ENCODE assay signal across 19 mouse cellular contexts in genomic region chr6:122303526-122303925, GRCm38 (mm10). TPM values are rescaled to one million over a fixed set of nuclear protein-coding genes. Genes with fewer than 3 reads are reported as not detected.
DNase-seq lines count a peak whose midpoint lies in the region; ATAC-seq lines count a peak whose summit lies in the region.
"Had no signal": no experiment of that assay in that cellular context is flagged by ENCODE, and none has a peak within 500 bp of the region (broad histone marks: within the 10 kb centered on the region; RNA-seq: fewer than 3 reads in every experiment).

No protein-coding gene starts in this region.

- ATAC-seq in heart, embryonic 15.5 days (replicated peaks; ENCODE audit: insufficient number of reproducible peaks, insufficient read depth, low FRiP score, low read depth) = no peak
- peak; percentile 1 for ATAC-seq in activated CD4-positive, CD25-positive, alpha-beta regulatory T cell, adult 4 months
- no peak for ATAC-seq in midbrain, embryonic 16.5 days
- ATAC-seq: forebrain, embryonic 13.5 days; intestine, embryonic 16.5 days had no signal

- H3K27ac ChIP-seq in heart, embryonic 15.5 days = no peak overlapping the region
- peak overlapping the region; percentile 74 for H3K27ac ChIP-seq in limb, embryonic 10.5 days
- H3K27ac ChIP-seq in midbrain, embryonic 16.5 days (ENCODE audit: low read length) = no peak overlapping the region
- H3K27ac ChIP-seq: forebrain, embryonic 13.5 days; hindbrain, embryonic 15.5 days; liver, embryonic 14.5 days; lung, embryonic 15.5 days had no signal

- 42% methylated on average over 9 of the region's 9 CpGs for WGBS in heart, embryonic 15.5 days
- 86% methylated on average over 9 of the region's 9 CpGs for WGBS in limb, embryonic 10.5 days
- 88% methylated on average over 9 of the region's 9 CpGs for WGBS in midbrain, embryonic 16.5 days

- DNase-seq in adrenal gland, adult 8-10 months = peak; percentile 17
- no peak for DNase-seq in adrenal gland, adult 18-20 months (ENCODE audit: low spot score in 2 of 2)
- DNase-seq in heart, adult 9 months (ENCODE audit: low spot score in 2 of 2) = no peak
- DNase-seq in limb, embryonic 10.5 days (ENCODE audit: low spot score) = peak; percentile 43
- no peak for DNase-seq in right cerebral cortex, postnatal 25 days

- no peaks in the 10 kb centered on the region for H3K36me3 ChIP-seq in heart, embryonic 15.5 days
- H3K36me3 ChIP-seq in limb, embryonic 10.5 days = no peaks in the 10 kb centered on the region
- no peaks in the 10 kb centered on the region for H3K36me3 ChIP-seq in midbrain, embryonic 16.5 days (ENCODE audit: control insufficient read depth, insufficient read depth, low read length)
- H3K36me3 ChIP-seq: hindbrain, embryonic 15.5 days; lung, embryonic 15.5 days had no signal

- no peaks in the 10 kb centered on the region for H3K27me3 ChIP-seq in heart, embryonic 15.5 days
- H3K27me3 ChIP-seq in limb, embryonic 10.5 days (ENCODE audit: low read depth, poor library complexity, severe bottlenecking) = no peaks in the 10 kb centered on the region
- no peaks in the 10 kb centered on the region for H3K27me3 ChIP-seq in midbrain, embryonic 16.5 days (ENCODE audit: control insufficient read depth, insufficient read depth, low read depth, low read length)
- H3K27me3 ChIP-seq: CH12.LX; forebrain, embryonic 13.5 days; hindbrain, embryonic 15.5 days; lung, embryonic 15.5 days had no signal

- peaks cover 3% of the 10 kb centered on the region; the same call in 1 of the 2 replicates for H3K4me1 ChIP-seq in heart, embryonic 15.5 days (replicated peaks)
- H3K4me1 ChIP-seq in limb, embryonic 10.5 days = peaks cover 14% of the 10 kb centered on the region
- no peaks in the 10 kb centered on the region for H3K4me1 ChIP-seq in midbrain, embryonic 16.5 days (ENCODE audit: control insufficient read depth, insufficient read depth, low read length)
- H3K4me1 ChIP-seq: forebrain, embryonic 13.5 days; hindbrain, embryonic 15.5 days; lung, embryonic 15.5 days had no signal

- no peak overlapping the region for H3K9ac ChIP-seq in heart, embryonic 15.5 days
- H3K9ac ChIP-seq in midbrain, embryonic 16.5 days (ENCODE audit: low read depth, low read length) = no peak overlapping the region
- H3K9ac ChIP-seq: forebrain, embryonic 13.5 days; hindbrain, embryonic 15.5 days; liver, embryonic 14.5 days; lung, embryonic 15.5 days had no signal

- H3K4me3 ChIP-seq in heart, embryonic 15.5 days = no peak overlapping the region
- H3K4me3 ChIP-seq in limb, embryonic 10.5 days = no peak overlapping the region
- no peak overlapping the region for H3K4me3 ChIP-seq in midbrain, embryonic 16.5 days (ENCODE audit: low read depth, low read length)
- H3K4me3 ChIP-seq: erythroblast, embryonic 14.5 days; forebrain, embryonic 13.5 days; hindbrain, embryonic 15.5 days; lung, embryonic 15.5 days had no signal

- H3K4me2 ChIP-seq in heart, embryonic 15.5 days = peak overlapping the region; percentile 45
- no peak overlapping the region for H3K4me2 ChIP-seq in midbrain, embryonic 16.5 days (ENCODE audit: low read length)
- H3K4me2 ChIP-seq: forebrain, embryonic 13.5 days; hindbrain, embryonic 15.5 days; lung, embryonic 15.5 days had no signal

- H3K9me3 ChIP-seq in heart, embryonic 15.5 days (replicated peaks) = no peaks in the 10 kb centered on the region
- H3K9me3 ChIP-seq in limb, embryonic 10.5 days (replicated peaks) = no peaks in the 10 kb centered on the region
- H3K9me3 ChIP-seq in midbrain, embryonic 16.5 days (replicated peaks; ENCODE audit: control insufficient read depth, low read length, poor library complexity, severe bottlenecking) = no peaks in the 10 kb centered on the region
- H3K9me3 ChIP-seq: forebrain, embryonic 13.5 days; hindbrain, embryonic 15.5 days; lung, embryonic 15.5 days had no signal

RNA-seq across cellular contexts. Expression of gene M6pr, which starts 5.0 kb away (rescaled TPM):
- total RNA-seq in adrenal gland, adult 8-10 months (2022) = 100 to 1,000 TPM; 149 to 174 (median 167) TPM
- total RNA-seq in adrenal gland, adult 18-20 months (2021) = 100 to 1,000 TPM; 136 to 177 TPM
- polyA plus RNA-seq in heart, embryonic 15.5 days (2015; fragmentation: Nextera tagmentation; extraction: Ambion mirVana) = 65.0 and 77.4 TPM in 2 replicates
- polyA plus RNA-seq in activated CD4-positive, CD25-positive, alpha-beta regulatory T cell, adult 4 months (2017; shearing (Covaris generic)) = 100 to 1,000 TPM; 227 to 271 TPM
- polyA plus RNA-seq in limb, embryonic 10.5 days (2016; fragmentation: Nextera tagmentation; extraction: Ambion mirVana) = 85.7 and 97.8 TPM in 2 replicates
- polyA plus RNA-seq in midbrain, embryonic 16.5 days (2015; fragmentation: Nextera tagmentation; extraction: Ambion mirVana) = 50.5 and 54.1 TPM in 2 replicates

RNA-seq across cellular contexts. Expression of gene Klrg1, which starts 20.8 kb away (rescaled TPM):
- total RNA-seq in adrenal gland, adult 8-10 months (2022) = under 1 TPM in 1 of 4 experiments, not detected in 3; 0.35 TPM
- under 1 TPM; 0.20 to 0.29 TPM for total RNA-seq in adrenal gland, adult 18-20 months (2021)
- 0.10 TPM in 1 of 2 replicates, not detected in the other for polyA plus RNA-seq in heart, embryonic 15.5 days (2015; fragmentation: Nextera tagmentation; extraction: Ambion mirVana)
- 10 to 100 TPM; 32.4 to 41.6 TPM for polyA plus RNA-seq in activated CD4-positive, CD25-positive, alpha-beta regulatory T cell, adult 4 months (2017; shearing (Covaris generic))
- polyA plus RNA-seq in limb, embryonic 10.5 days (2016; fragmentation: Nextera tagmentation; extraction: Ambion mirVana) = 0.20 TPM in 1 of 2 replicates, not detected in the other
- polyA plus RNA-seq in midbrain, embryonic 16.5 days (2015; fragmentation: Nextera tagmentation; extraction: Ambion mirVana) = 1.4 and 1.6 TPM in 2 replicates
- total RNA-seq: gastrocnemius, postnatal 10 days; heart, postnatal 10 days had no signal
- polyA plus RNA-seq: erythroblast, embryonic 14.5 days; intestine, embryonic 16.5 days; kidney, embryonic 14.5 days; liver, embryonic 14.5 days; lung, embryonic 15.5 days; stomach, embryonic 16.5 days had no signal

RNA-seq across cellular contexts. Expression of gene Phc1, which starts 36.8 kb away (rescaled TPM):
- total RNA-seq in adrenal gland, adult 8-10 months (2022) = 10 to 100 TPM; 24.0 to 40.3 (median 30.0) TPM
- total RNA-seq in adrenal gland, adult 18-20 months (2021) = 10 to 100 TPM; 20.1 to 26.7 TPM
- 8.5 and 11.5 TPM in 2 replicates for polyA plus RNA-seq in heart, embryonic 15.5 days (2015; fragmentation: Nextera tagmentation; extraction: Ambion mirVana)
- 1 to 10 TPM; 4.9 to 7.7 TPM for polyA plus RNA-seq in activated CD4-positive, CD25-positive, alpha-beta regulatory T cell, adult 4 months (2017; shearing (Covaris generic))
- polyA plus RNA-seq in limb, embryonic 10.5 days (2016; fragmentation: Nextera tagmentation; extraction: Ambion mirVana) = 33.6 and 37.4 TPM in 2 replicates
- polyA plus RNA-seq in midbrain, embryonic 16.5 days (2015; fragmentation: Nextera tagmentation; extraction: Ambion mirVana) = 32.2 and 34.2 TPM in 2 replicates

Comparison
In these comparisons a context has a peak if more than half of its experiments do, and no peak if none do; other contexts are left out.
1. DNase-seq: peak in adrenal gland, adult 8-10 months (single experiment) and limb, embryonic 10.5 days (single experiment); none in adrenal gland, adult 18-20 months (0 of 2), heart, adult 9 months (0 of 2) and right cerebral cortex, postnatal 25 days (single experiment).
2. RNA of gene Klrg1, which starts 20.8 kb away (polyA plus RNA-seq): 32.4 to 41.6 TPM in activated CD4-positive, CD25-positive, alpha-beta regulatory T cell, adult 4 months; 1.4 to 1.6 TPM in midbrain, embryonic 16.5 days, 0.20 TPM in limb, embryonic 10.5 days and 0.10 TPM in heart, embryonic 15.5 days; every median in the first group is over 10 times any median in the second.